Mouse (Mus musculus): Measurements from ENCODE around the gene Gldn. TPM values are rescaled to one million over a fixed set of nuclear protein-coding genes. Genes with fewer than 3 reads are reported as not detected.

The Gldn gene
- polyA plus RNA-seq (2015; fragmentation: Nextera tagmentation; extraction: Ambion mirVana) = 0.23 and 0.30 TPM in 2 replicates

DNA sequence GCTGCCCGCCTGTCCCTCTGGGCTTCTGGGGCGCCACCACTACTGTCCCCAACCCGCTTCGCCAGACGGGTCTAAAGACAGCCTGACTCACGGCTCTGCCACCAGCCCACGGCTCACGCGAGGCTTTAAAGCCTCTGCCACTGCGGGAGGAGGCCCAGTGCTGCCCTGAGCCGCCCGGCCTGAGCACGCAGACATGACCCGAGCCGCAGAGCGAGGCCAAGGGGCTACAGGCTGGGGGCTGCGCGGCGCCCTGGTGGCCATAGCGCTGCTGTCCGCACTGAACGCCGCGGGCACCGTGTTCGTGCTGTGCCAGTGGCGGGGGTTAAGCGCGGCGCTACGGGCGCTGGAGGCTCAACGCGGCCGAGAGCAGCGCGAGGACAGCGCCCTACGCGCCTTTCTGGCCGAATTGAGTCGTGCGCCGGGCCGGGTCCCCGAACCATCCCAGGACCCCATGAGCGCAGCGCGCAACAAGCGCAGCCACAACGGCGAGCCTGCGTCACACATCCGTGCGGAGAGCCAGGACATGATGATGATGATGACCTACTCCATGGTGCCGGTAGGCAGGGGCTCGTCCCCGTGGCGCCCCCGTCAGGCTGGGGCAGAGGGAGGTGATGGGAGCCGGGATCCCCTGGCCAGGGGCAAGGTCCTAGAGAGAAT is at the start of gene Gldn:
Gldn (plus strand) TSS at position 156 of the 657 bp plus-strand sequence.
- Histone ChIP-seq H3K27ac (replicated peaks) (no peak within 1 kb of the TSS), H3K36me3 (no peaks in the 10 kb centered on the region), H3K4me3 (peak within 1 kb of the TSS; percentile 52), H3K27me3 (peaks cover 9% of the 10 kb centered on the region), H3K9me3 (no peaks in the 10 kb centered on the region), H3K9ac (peak within 1 kb of the TSS; percentile 66), H3K4me2 (peak within 1 kb of the TSS; percentile 98), H3K4me1 (replicated peaks) (peaks cover 9% of the 10 kb centered on the region)
- WGBS = 3% methylated on average over 61 of the region's 61 CpGs
- peak; percentile 56; the same call in 1 of the 2 replicates for ATAC-seq (ENCODE audit: low FRiP score, low read depth)

GRCm38 (mm10) chr9:54244869-54245665 is 41.2 kb upstream of the Gldn start:
- Histone ChIP-seq H3K4me1 (replicated peaks) (0 out of 2 replicates have a peak, but pooled peaks cover 8% of the 10 kb centered on the region), H3K4me2 (no peak overlapping the region), H3K36me3 (no peaks in the 10 kb centered on the region), H3K27me3 (no peaks in the 10 kb centered on the region), H3K9ac (no peak overlapping the region), H3K9me3 (no peaks in the 10 kb centered on the region), H3K27ac (replicated peaks) (peak overlapping the region; percentile 62), H3K4me3 (no peak overlapping the region)
- 53% methylated on average over 3 of the region's 3 CpGs for WGBS
- ATAC-seq (ENCODE audit: low FRiP score, low read depth) = no peak

GRCm38 (mm10) chr9:54264754-54265153 is 21.5 kb upstream of the Gldn start:
- Histone ChIP-seq H3K9ac (no peak overlapping the region), H3K27ac (replicated peaks) (no peak overlapping the region), H3K9me3 (no peaks in the 10 kb centered on the region), H3K36me3 (no peaks in the 10 kb centered on the region), H3K4me1 (replicated peaks) (no peaks in the 10 kb centered on the region), H3K4me2 (no peak overlapping the region), H3K27me3 (no peaks in the 10 kb centered on the region), H3K4me3 (no peak overlapping the region)
- WGBS = 53% methylated on average over 4 of the region's 4 CpGs
- ATAC-seq (ENCODE audit: low FRiP score, low read depth) = no peak

DNA sequence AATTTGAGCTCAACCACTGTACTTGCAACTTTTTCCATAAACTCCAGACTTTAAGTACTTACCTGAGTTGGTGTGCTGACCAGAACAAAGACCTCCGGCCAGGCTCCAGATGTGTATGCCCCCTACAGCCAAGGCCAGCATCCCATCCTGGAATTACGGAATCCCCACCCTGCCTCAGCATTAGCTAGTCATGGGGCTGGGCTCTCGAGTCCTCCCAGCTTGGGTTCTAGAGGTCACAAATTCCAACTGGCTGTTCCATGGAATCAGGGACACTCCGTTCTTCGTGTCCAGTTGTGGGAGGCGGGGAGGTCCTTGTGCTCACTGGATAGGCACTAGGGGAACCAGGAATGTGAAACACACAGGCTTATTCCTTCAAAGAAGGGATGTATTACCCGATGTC is 18.3 kb upstream of the Gldn start, which contains the start of gene Cyp19a1:
Cyp19a1 (minus strand) TSS at position 101 of the 400 bp plus-strand sequence.
- Histone ChIP-seq H3K9me3 (no peaks in the 10 kb centered on the region), H3K9ac (no peak within 1 kb of the TSS), H3K27me3 (no peaks in the 10 kb centered on the region), H3K4me1 (replicated peaks) (no peaks in the 10 kb centered on the region), H3K4me2 (no peak within 1 kb of the TSS), H3K4me3 (no peak within 1 kb of the TSS), H3K27ac (replicated peaks) (no peak within 1 kb of the TSS), H3K36me3 (no peaks in the 10 kb centered on the region)
- 88% methylated on average over 7 of the region's 7 CpGs for WGBS
- ATAC-seq (ENCODE audit: low FRiP score, low read depth) = no peak

DNA sequence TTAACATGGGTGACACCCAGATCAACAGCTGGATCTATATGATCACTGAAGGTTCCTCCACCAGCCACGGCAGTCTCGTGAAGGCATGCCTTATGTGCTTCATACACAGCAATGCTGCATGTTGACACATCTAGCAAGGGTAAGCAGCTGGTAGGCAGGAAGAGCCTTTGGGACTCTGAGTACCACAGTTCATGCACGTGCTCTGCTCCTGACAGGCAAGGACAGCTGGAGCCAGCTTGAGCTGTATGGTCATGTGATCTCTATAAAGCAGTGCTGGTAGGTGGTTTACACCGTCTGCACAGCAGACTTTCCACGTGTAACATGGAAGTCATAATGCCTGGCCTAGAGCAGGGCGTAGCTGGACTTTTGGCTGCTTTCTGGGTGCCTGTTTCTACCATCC is 16.3 kb upstream of the Gldn start:
- Histone ChIP-seq H3K4me2 (no peak overlapping the region), H3K9ac (no peak overlapping the region), H3K4me1 (replicated peaks) (no peaks in the 10 kb centered on the region), H3K27me3 (no peaks in the 10 kb centered on the region), H3K4me3 (no peak overlapping the region), H3K27ac (replicated peaks) (no peak overlapping the region), H3K36me3 (no peaks in the 10 kb centered on the region), H3K9me3 (no peaks in the 10 kb centered on the region)
- ATAC-seq (ENCODE audit: low FRiP score, low read depth) = no peak
- WGBS = 75% methylated on average over 6 of the region's 6 CpGs

DNA sequence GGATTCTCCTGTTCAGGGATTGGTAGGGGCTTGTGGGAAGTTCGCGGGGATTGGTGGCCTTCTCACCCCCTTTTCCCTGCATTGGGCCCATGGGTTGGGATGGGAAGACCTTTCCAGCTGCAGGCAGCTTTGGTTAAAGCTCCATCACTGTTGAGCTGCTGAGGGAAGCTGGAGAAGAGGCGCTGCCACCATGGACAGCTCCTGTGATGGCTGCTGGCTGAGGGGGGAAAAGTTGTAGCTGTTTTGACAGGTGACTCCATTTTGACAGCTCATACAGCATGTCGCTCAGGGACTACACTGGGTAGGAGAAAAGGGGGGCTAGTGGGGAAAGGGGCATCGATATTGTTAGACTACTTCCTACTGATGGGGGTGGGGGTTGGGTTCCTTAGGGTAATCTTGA is 15.4 kb upstream of the Gldn start:
- no peak overlapping the region for H3K9ac ChIP-seq
- ATAC-seq (ENCODE audit: low FRiP score, low read depth) = no peak
- H3K36me3 ChIP-seq = no peaks in the 10 kb centered on the region
- H3K9me3 ChIP-seq = no peaks in the 10 kb centered on the region
- no peaks in the 10 kb centered on the region for H3K4me1 ChIP-seq (replicated peaks)
- H3K27me3 ChIP-seq = no peaks in the 10 kb centered on the region
- 47% methylated on average over 5 of the region's 5 CpGs for WGBS
- no peak overlapping the region for H3K27ac ChIP-seq (replicated peaks)
- H3K4me3 ChIP-seq = no peak overlapping the region
- H3K4me2 ChIP-seq = no peak overlapping the region

GRCm38 (mm10) chr9:54275283-54275682 is 11.0 kb upstream of the Gldn start:
- H3K27ac ChIP-seq (replicated peaks) = no peak overlapping the region
- no peaks in the 10 kb centered on the region for H3K36me3 ChIP-seq
- no peaks in the 10 kb centered on the region for H3K4me1 ChIP-seq (replicated peaks)
- no peak overlapping the region for H3K4me3 ChIP-seq
- no peaks in the 10 kb centered on the region for H3K27me3 ChIP-seq
- H3K9me3 ChIP-seq = no peaks in the 10 kb centered on the region
- H3K9ac ChIP-seq = no peak overlapping the region
- no peak for ATAC-seq (ENCODE audit: low FRiP score, low read depth)
- H3K4me2 ChIP-seq = no peak overlapping the region
- WGBS = 93% methylated on average over 4 of the region's 4 CpGs

GRCm38 (mm10) chr9:54279046-54279589 is 7.2 kb upstream of the Gldn start:
- Histone ChIP-seq H3K27me3 (no peaks in the 10 kb centered on the region), H3K4me3 (no peak overlapping the region), H3K4me1 (replicated peaks) (no peaks in the 10 kb centered on the region), H3K4me2 (no peak overlapping the region), H3K9ac (no peak overlapping the region), H3K9me3 (no peaks in the 10 kb centered on the region), H3K36me3 (no peaks in the 10 kb centered on the region), H3K27ac (replicated peaks) (no peak overlapping the region)
- 89% methylated on average over 12 of the region's 12 CpGs for WGBS
- no peak for ATAC-seq (ENCODE audit: low FRiP score, low read depth)

DNA sequence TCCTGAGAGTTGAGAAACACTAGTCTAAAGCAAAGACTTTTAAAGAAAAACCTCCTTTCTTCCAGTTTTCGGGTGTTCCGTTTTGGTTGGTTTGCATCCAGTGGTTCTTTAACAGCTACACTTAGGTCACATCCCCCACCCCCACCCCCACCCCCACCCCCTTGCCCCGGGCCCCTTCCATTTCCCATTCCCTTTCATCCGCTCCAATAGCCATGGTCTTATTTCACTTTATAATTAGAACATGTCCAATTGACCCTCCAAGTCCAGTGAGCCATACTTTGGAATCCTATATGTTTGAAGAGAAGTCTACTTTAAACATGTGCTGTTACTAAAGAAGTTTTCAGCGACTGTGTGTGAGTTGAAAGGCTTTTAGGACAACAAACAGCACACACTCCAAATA is 1.5 kb downstream of the Gldn start:
- Histone ChIP-seq H3K36me3 (no peaks in the 10 kb centered on the region), H3K4me3 (no peak overlapping the region), H3K4me2 (no peak overlapping the region), H3K9ac (no peak overlapping the region), H3K9me3 (no peaks in the 10 kb centered on the region), H3K27ac (replicated peaks) (no peak overlapping the region), H3K4me1 (replicated peaks) (peaks cover 9% of the 10 kb centered on the region), H3K27me3 (peaks cover 9% of the 10 kb centered on the region)
- WGBS = 54% methylated on average over 5 of the region's 5 CpGs
- ATAC-seq (ENCODE audit: low FRiP score, low read depth) = no peak

DNA sequence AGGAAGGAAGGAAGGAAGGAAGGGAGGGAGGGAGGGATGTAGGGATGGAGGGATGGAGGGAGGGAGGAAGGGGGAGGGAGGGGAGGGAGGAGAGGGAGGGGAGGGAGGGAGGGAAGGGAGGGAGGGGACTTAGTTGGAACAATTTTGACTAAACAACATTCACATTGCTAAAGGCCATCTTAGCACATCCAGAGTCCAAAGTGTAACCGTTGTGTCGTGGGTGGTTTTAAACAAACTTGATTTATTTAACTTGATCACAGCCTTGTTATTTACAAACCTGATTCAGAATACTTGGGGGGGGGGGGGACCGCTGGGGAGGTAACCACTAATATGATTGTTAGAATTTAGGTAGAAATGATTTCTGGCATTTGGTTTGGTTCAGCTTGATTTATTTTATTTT is 13.1 kb downstream of the Gldn start:
- WGBS = 90% methylated on average over 3 of the region's 3 CpGs
- Histone ChIP-seq H3K9ac (no peak overlapping the region), H3K9me3 (no peaks in the 10 kb centered on the region), H3K27me3 (no peaks in the 10 kb centered on the region), H3K4me3 (no peak overlapping the region), H3K4me2 (no peak overlapping the region), H3K4me1 (replicated peaks) (no peaks in the 10 kb centered on the region), H3K27ac (replicated peaks) (no peak overlapping the region), H3K36me3 (no peaks in the 10 kb centered on the region)
- no peak for ATAC-seq (ENCODE audit: low FRiP score, low read depth)

DNA sequence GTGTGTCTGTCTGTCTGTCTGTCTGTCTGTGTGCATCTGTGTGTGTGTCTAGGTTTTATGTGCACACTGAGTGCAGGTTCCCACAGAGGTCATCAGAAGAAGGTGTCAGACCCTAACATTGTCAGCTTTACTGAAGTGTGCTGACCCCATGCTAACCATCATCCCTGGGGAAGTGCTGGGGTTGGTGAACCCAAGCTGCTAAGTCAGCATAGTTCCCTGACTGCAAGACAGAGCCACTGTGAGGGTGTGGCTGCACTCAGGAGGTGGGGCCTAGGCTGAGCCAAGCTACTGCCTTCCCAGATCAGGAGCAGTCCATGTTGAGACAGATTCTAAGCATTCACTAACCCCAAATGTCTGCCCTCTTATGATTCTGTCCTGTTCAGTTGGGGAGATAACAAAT is 13.5 kb downstream of the Gldn start:
- H3K4me1 ChIP-seq (replicated peaks) = no peaks in the 10 kb centered on the region
- no peak overlapping the region for H3K9ac ChIP-seq
- no peaks in the 10 kb centered on the region for H3K27me3 ChIP-seq
- H3K4me3 ChIP-seq = no peak overlapping the region
- H3K36me3 ChIP-seq = no peaks in the 10 kb centered on the region
- no peak overlapping the region for H3K4me2 ChIP-seq
- H3K9me3 ChIP-seq = no peaks in the 10 kb centered on the region
- H3K27ac ChIP-seq (replicated peaks) = no peak overlapping the region
- ATAC-seq (ENCODE audit: low FRiP score, low read depth) = no peak

DNA sequence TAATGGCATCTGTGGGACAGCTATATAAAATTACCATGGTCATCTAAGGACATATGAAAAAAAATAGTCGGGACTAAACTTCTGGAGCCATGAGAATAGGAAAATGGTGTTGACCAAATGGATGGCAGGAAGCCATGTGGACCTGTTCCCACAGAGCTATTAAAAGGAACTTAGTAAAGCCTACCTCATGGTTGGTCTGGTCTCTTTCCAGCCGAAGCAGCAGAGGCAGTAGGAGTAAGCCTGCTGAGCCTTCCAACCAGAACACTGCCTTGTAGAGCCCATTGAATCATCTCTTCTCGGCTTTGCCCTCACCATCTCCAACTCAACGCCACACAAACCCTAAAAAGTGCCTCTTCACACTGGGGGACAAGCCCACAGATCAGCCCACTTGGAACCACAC is 15.0 kb downstream of the Gldn start:
- no peak overlapping the region for H3K4me3 ChIP-seq
- no peak overlapping the region for H3K9ac ChIP-seq
- no peaks in the 10 kb centered on the region for H3K4me1 ChIP-seq (replicated peaks)
- 82% methylated on average over 4 of the region's 4 CpGs for WGBS
- H3K4me2 ChIP-seq = no peak overlapping the region
- no peaks in the 10 kb centered on the region for H3K9me3 ChIP-seq
- no peak for ATAC-seq (ENCODE audit: low FRiP score, low read depth)
- H3K27me3 ChIP-seq = no peaks in the 10 kb centered on the region
- no peak overlapping the region for H3K27ac ChIP-seq (replicated peaks)
- H3K36me3 ChIP-seq = no peaks in the 10 kb centered on the region
